Mouse (Mus musculus): Measurements from ENCODE around the gene Ctns.

The Ctns gene

GRCm38 (mm10) chr11:73144261-73144681 is 54.6 kb downstream of the Ctns start:
- DNase-seq (ENCODE audit: low read depth, low spot score), result no peak

- peak; percentile 91 for DNase-seq (ENCODE audit: low read depth, low spot score)
These were observed 61.0 kb downstream of the Ctns start, which contains the start of gene Haspin for GRCm38 (mm10) chr11:73137591-73138501. Gene Haspin (minus strand): TSS chr11:73138294.

GRCm38 (mm10) chr11:73137116-73137515 is 61.7 kb downstream of the Ctns start:
- no peak for DNase-seq (ENCODE audit: low read depth, low spot score)

GRCm38 (mm10) chr11:73136587-73136986 is 62.3 kb downstream of the Ctns start:
- no peak for DNase-seq (ENCODE audit: low read depth, low spot score)

GRCm38 (mm10) chr11:73134222-73134621 is 64.6 kb downstream of the Ctns start:
- DNase-seq (ENCODE audit: low read depth, low spot score), result no peak

Measured in forelimb bud, embryonic 11.5 days (tissue).